Mouse (Mus musculus) thymus, postnatal 25 days (tissue): ENCODE data around the gene Ttll7.

Experiments
- DNase-seq: peaks from one replicate; pipeline ENCODE4 v3.0.0; 2022

Ttll7 gene

GRCm38 (mm10) chr3:146999148-146999547 is 147.0 kb downstream of the Ttll7 start:
- DNase-seq, result no peak

- DNase-seq, result no peak
Measured at GRCm38 (mm10) chr3:147000963-147001362, 148.8 kb downstream of the Ttll7 start.

- no peak for DNase-seq
Measured at GRCm38 (mm10) chr3:147001557-147001956, 149.4 kb downstream of the Ttll7 start.

DNA sequence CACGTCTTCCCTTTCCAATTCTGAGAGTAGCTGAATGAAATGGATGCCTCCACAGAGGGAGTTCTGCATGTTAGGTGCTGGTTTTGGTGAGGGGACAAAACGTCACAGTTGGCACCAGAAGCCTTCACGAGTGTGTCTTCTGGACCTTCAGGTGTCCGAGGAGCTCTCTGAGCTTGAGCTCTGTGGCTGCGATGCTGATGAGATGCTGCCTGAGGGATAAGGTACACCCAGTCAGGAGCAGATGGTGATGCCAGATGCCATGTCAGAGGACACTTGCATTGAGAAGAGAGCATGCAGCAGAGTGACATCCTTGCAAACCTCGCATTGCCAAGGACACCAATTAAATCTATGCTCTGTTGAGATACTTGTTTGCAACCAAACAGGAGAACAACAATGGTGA is 164.3 kb downstream of the Ttll7 start:
- DNase-seq, result no peak

- DNase-seq, result no peak
Measured at GRCm38 (mm10) chr3:147019506-147019905, 167.3 kb downstream of the Ttll7 start.

DNA sequence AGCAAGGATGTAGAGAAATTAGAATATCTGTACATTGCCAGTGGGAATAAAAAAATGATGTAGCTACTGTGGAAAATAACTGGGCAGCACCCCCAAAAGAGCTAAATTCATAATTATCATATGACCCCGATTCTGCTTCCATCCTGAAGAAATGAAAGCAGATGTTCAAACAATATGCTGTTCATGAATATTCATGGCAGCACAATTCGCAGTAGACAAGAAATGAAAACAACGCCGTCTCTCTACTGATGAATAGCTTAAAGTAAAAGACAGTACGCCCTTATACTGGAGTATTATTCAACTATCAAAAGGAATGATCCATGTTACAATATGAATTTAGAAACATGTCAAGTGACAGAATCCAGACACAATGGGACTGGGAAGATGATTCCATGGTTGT is 174.1 kb downstream of the Ttll7 start:
- no peak for DNase-seq

GRCm38 (mm10) chr3:147028382-147028781 is 176.2 kb downstream of the Ttll7 start:
- DNase-seq, result no peak

- no peak for DNase-seq
Measured at GRCm38 (mm10) chr3:147029718-147030117, 177.6 kb downstream of the Ttll7 start.

DNA sequence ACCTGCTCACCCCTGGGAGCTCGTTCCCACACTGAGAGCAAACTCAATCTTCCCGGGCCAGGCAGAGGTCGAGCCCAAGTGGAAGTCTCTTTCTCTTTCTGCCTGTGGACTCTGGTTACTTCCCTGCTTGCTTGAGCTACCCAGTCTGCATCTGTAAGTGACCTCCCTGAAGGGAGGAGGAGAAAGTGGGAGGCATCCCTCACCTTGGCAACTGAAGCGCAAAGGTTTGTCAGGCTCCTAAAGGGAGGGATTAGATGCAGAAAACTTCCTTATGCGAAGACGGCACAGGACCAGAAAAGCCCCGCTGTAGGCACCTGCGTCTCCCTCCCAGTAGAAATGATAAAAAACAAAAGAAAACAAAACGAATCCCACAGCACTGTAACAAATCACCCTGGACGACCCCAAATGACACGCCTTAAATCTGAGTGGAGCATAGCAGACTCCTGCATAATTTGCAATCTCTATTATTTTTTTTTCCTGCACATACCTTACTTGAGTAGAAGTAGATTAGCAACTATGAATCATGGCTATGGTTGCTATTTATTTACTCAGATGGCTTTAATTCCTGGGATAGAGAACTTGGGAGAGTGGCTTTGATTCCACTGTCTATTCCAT is 178.2 kb downstream of the Ttll7 start:
- DNase-seq, result no peak
